Mouse (Mus musculus) heart, postnatal 0 days (tissue): Measurements from ENCODE around the gene 9130019O22Rik. TPM values are rescaled to one million over a fixed set of nuclear protein-coding genes. Genes with fewer than 3 reads are reported as not detected.
"Not testable (repeated sequence)": the region's sequence is repeated elsewhere in the genome, so short reads cannot be mapped to it uniquely, and the experiment has no call there.

Experiments
- ATAC-seq: fragments of 200-750 bp; cut with Nextera tagmentation; 2 replicates; pipeline ENCODE4 v1.8.0; 2017; ENCODE audit warnings: low read depth, moderate number of reproducible peaks, moderate library complexity; ENCODE audit not compliant: insufficient read depth
- DNase-seq: peaks from one replicate; pipeline ENCODE4 v3.0.0-alpha.2; 2016; ENCODE audit warnings: low spot score
- H3K27ac ChIP-seq: fragments of 300-500 bp; sonication (generic); 2 replicates; pipeline ENCODE4 v1.5.1; 2014; ENCODE audit warnings: low read depth, mild to moderate bottlenecking
- H3K27me3 ChIP-seq: fragments of 300-500 bp; sonication (generic); 2 replicates; pipeline ENCODE4 v1.6.1; 2014; ENCODE audit warnings: low read length, mixed read lengths; ENCODE audit not compliant: control insufficient read depth, insufficient read depth
- H3K36me3 ChIP-seq: fragments of 300-500 bp; sonication (generic); replicated peaks from 2 replicates; pipeline ENCODE4 v1.6.1; 2014; ENCODE audit warnings: low read length, mixed read lengths; ENCODE audit not compliant: control insufficient read depth, insufficient read depth
- H3K4me1 ChIP-seq: fragments of 300-500 bp; sonication (generic); 2 replicates; pipeline ENCODE4 v1.6.1; 2014; ENCODE audit warnings: antibody characterized with exemption; ENCODE audit not compliant: control insufficient read depth, insufficient read depth
- H3K4me2 ChIP-seq: fragments of 300-500 bp; sonication (generic); 2 replicates; pipeline ENCODE4 v1.6.1; 2014; ENCODE audit warnings: low read depth, mild to moderate bottlenecking, low read length, moderate library complexity
- H3K4me3 ChIP-seq: fragments of 300-500 bp; sonication (generic); 2 replicates; pipeline ENCODE4 v1.5.1; 2014; ENCODE audit warnings: low read depth, low read length
- H3K9ac ChIP-seq: fragments of 300-500 bp; sonication (generic); replicated peaks from 2 replicates; pipeline ENCODE4 v1.6.1; 2014; ENCODE audit warnings: low read depth, low read length, mixed read lengths
- H3K9me3 ChIP-seq: fragments of 300-500 bp; sonication (generic); replicated peaks from 2 replicates; pipeline ENCODE4 v1.6.1; 2016; ENCODE audit warnings: low read length; ENCODE audit not compliant: control insufficient read depth
- CTCF ChIP-seq: IDR thresholded peaks from 2 replicates; pipeline ENCODE4 v1.5.1; 2016; ENCODE audit warnings: antibody characterized with exemption, control low read depth, low read depth
- EP300 ChIP-seq: IDR thresholded peaks from 2 replicates; pipeline ENCODE4 v1.6.1; 2016; ENCODE audit warnings: antibody characterized with exemption, low read depth
- WGBS: fragments of 180-500 bp; shearing (Covaris S2); extraction: QIAGEN DNeasy Blood & Tissue Kit; methylation state at CpG from one replicate; pipeline ENCODE4 v1.1.7; 2014; 5-methylcytosine and 5-hydroxymethylcytosine counted together
- polyA plus RNA-seq: library from polyadenylated mRNA; unstranded; fragments of >200 nt; fragmentation: Nextera tagmentation; extraction: Ambion mirVana; gene quantifications from 2 replicates; pipeline ENCODE4 v1.2.1, GENCODE M21; 2015
- total RNA-seq: library from RNA; depleted of rRNA; stranded (reverse); fragments of >200 nt; gene quantifications from 2 replicates; pipeline ENCODE4 v1.2.3, GENCODE M21; 2014; ENCODE audit warnings: low replicate concordance

Gene 9130019O22Rik
- total and polyA plus RNA-seq, 2 experiments from 2014 or later: 2.8 to 3.2 TPM

GRCm38 (mm10) chr7:127422247-127422646 is 35.3 kb upstream of the 9130019O22Rik start:
- Histone ChIP-seq H3K4me1 (peaks cover 4% of the 10 kb centered on the region), H3K27me3 (peaks cover 3% of the 10 kb centered on the region; the same call in 1 of the 2 replicates), H3K4me2 (peak overlapping the region; percentile 90), H3K9me3 (no peaks in the 10 kb centered on the region), H3K4me3 (peak overlapping the region; percentile 86), H3K9ac (no peak overlapping the region; the same call in 1 of the 2 replicates), H3K36me3 (peaks cover 8% of the 10 kb centered on the region; the same call in 1 of the 2 replicates), H3K27ac (no peak overlapping the region)
- DNase-seq (no peak), ATAC-seq (peak; percentile 43; the same call in 1 of the 2 replicates)
- WGBS: 2% methylated on average over 15 of the region's 15 CpGs
- TF ChIP-seq CTCF (no peak), EP300 (no peak)

GRCm38 (mm10) chr7:127421388-127422191 is 34.6 kb upstream of the 9130019O22Rik start, which contains the start of gene Zfp688:
Gene Zfp688 (minus strand): TSS chr7:127422068.
- TF ChIP-seq CTCF (peak; percentile 27; the same call in 1 of the 2 replicates), EP300 (no peak; the same call in 1 of the 2 replicates)
- DNase-seq (peak; percentile 90), ATAC-seq (peak; percentile 95)
- peaks cover 3% of the 10 kb centered on the region; the same call in 1 of the 2 replicates for H3K27me3 ChIP-seq
- H3K4me1 ChIP-seq: peaks cover 4% of the 10 kb centered on the region
- peaks cover 8% of the 10 kb centered on the region; the same call in 1 of the 2 replicates for H3K36me3 ChIP-seq
- H3K4me3 ChIP-seq: peak within 1 kb of the TSS; percentile 86
- under 1% methylated on average over 48 of the region's 48 CpGs for WGBS
- peak within 1 kb of the TSS; percentile 79 for H3K9ac ChIP-seq
- peak within 1 kb of the TSS; percentile 65 for H3K27ac ChIP-seq
- no peaks in the 10 kb centered on the region for H3K9me3 ChIP-seq
- peak within 1 kb of the TSS; percentile 90 for H3K4me2 ChIP-seq

- TF ChIP-seq EP300 (no peak), CTCF (no peak)
- WGBS: 59% methylated on average over 2 of the region's 2 CpGs
- Histone ChIP-seq H3K9ac (no peak overlapping the region), H3K27ac (no peak overlapping the region), H3K9me3 (no peaks in the 10 kb centered on the region), H3K27me3 (no peaks in the 10 kb centered on the region), H3K4me3 (no peak overlapping the region), H3K4me2 (no peak overlapping the region), H3K4me1 (no peaks in the 10 kb centered on the region), H3K36me3 (no peaks in the 10 kb centered on the region)
- ATAC-seq: no peak
- DNase-seq: no peak
Measured at GRCm38 (mm10) chr7:127411418-127411817, 24.5 kb upstream of the 9130019O22Rik start.

- H3K4me1 ChIP-seq, H3K36me3 ChIP-seq, H3K9me3 ChIP-seq, H3K27me3 ChIP-seq: not testable (repeated sequence)
- Histone ChIP-seq H3K4me3 (peak within 1 kb of the TSS; percentile 63), H3K27ac (peak within 1 kb of the TSS; percentile 65), H3K9ac (peak within 1 kb of the TSS; percentile 66), H3K4me2 (peak within 1 kb of the TSS; percentile 75)
- 4% methylated on average over 40 of the region's 40 CpGs for WGBS
- ATAC-seq (peak; percentile 89), DNase-seq (peak; percentile 87)
- TF ChIP-seq CTCF: peak; percentile 74
Measured at GRCm38 (mm10) chr7:127406002-127406987, 19.3 kb upstream of the 9130019O22Rik start, which contains the start of gene Zfp764. Gene Zfp764 (minus strand): TSS chr7:127406822.

GRCm38 (mm10) chr7:127404101-127404500 is 17.1 kb upstream of the 9130019O22Rik start:
- H3K9ac ChIP-seq, H3K9me3 ChIP-seq, DNase-seq, H3K27ac ChIP-seq, H3K4me2 ChIP-seq, ATAC-seq, H3K27me3 ChIP-seq, H3K4me1 ChIP-seq, H3K36me3 ChIP-seq, H3K4me3 ChIP-seq: not testable (repeated sequence)
- WGBS: 95% methylated on average over 6 of the region's 6 CpGs
